Mouse (Mus musculus) ES-E14 (cell line): ENCODE data around the gene Sema5a.

Experiments
- CHD2 ChIP-seq: IDR thresholded peaks from 2 replicates; pipeline ENCODE4 v1.6.1; 2014; ENCODE audit warnings: mild to moderate bottlenecking, low read depth, low read length, inconsistent platforms
- HCFC1 ChIP-seq: IDR thresholded peaks from 2 replicates; pipeline ENCODE4 v1.6.1; 2012; ENCODE audit warnings: low read length, inconsistent platforms, borderline replicate concordance; ENCODE audit not compliant: insufficient read depth
- MAFK ChIP-seq: IDR thresholded peaks from 2 replicates; pipeline ENCODE4 v1.6.1; 2014; ENCODE audit warnings: mild to moderate bottlenecking, low read depth, low read length, inconsistent platforms; ENCODE audit not compliant: insufficient read depth
- ZC3H11A ChIP-seq: IDR thresholded peaks from 2 replicates; pipeline ENCODE4 v1.6.1; 2012; ENCODE audit warnings: low read depth, mild to moderate bottlenecking, inconsistent platforms, low read length, borderline replicate concordance
- ZNF384 ChIP-seq: IDR thresholded peaks from 2 replicates; pipeline ENCODE4 v1.6.1; 2012; ENCODE audit warnings: low read depth, low read length, inconsistent platforms

DNA sequence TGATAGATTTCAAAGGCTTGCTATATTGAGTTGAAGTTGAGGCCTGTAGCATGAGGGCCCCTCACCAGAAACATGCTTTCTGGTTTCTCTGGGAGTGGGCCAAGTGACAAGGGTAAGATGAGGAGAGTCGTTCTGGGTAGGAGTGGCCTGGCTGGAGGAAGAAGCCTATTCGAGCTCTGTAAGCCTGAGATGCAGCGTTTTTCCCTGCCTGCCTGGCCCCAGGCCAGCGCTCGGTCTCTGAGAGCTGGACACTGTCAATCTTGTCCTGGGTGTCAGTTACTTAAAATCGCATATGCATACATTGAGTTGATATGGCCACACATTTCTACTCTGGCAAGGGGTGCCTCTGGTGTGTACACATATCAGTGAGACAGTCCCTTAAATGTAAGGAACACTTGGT is 43.9 kb downstream of the Sema5a start:
- no peak for TF ChIP-seq ZC3H11A
- TF ChIP-seq HCFC1 = no peak
- no peak for TF ChIP-seq ZNF384
- no peak for TF ChIP-seq CHD2
- TF ChIP-seq MAFK = no peak
